Comparison of ENCODE assay signal across 1 mouse cellular context in the genomic region with DNA sequence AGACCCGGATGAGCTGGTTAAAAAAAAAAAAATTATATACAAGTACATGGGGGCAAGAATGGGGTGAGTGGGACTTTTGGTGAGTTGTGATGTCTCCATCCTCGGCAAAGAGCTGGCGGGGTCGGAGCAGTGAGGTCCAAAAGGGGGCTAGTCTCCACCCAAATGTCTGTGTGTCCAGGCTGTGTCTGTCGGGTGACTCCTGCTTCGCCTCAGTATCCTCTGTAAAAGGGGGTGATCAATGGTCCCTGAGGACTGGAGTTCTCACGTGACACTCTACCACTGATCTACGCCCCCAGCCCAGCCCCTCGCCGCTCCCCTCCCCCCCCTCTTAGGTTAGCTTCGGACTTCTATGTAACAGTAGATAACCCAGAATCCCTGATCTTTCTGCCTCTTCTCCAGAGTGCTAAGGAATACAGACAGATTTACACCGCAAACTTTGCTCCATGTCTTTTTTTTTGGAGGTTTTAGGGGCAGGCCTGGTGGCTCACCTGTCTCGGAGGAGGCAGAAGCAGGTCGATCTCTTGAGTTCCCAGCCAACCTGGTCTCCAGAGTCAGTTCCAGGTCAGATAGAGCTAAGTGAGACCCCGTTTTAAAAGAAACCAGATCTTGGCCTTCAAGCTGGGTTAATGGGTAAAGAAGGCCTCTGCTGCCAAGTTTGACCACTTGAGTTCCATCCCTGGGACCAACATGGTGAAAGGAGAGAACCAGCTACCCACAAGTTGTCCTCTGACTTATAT.
TF ChIP-seq lines count a peak whose summit lies in the region.

No protein-coding gene starts in this region.

TF ChIP-seq in MEL, 35 proteins besides CTCF, POLR2A, EP300 and RAD21:
- TF ChIP-seq ELF1 (IDR thresholded peaks at IDR 0.05; ENCODE audit: low read depth, low read length) (no peak), MYC (IDR thresholded peaks at IDR 0.05; ENCODE audit: low read depth, low read length) (no peak), MAZ (IDR thresholded peaks at IDR 0.05; ENCODE audit: low read depth, low read length) (no peak), MXI1 (IDR thresholded peaks at IDR 0.05; ENCODE audit: low read depth, low read length) (no peak), MAFK (IDR thresholded peaks at IDR 0.05; ENCODE audit: borderline replicate concordance, low read depth, low read length) (no peak), GATA1 (IDR thresholded peaks at IDR 0.05; ENCODE audit: low read depth, low read length) (no peak), ZMIZ1 (IDR thresholded peaks at IDR 0.05; ENCODE audit: low read depth, low read length) (no peak), CHD1 (IDR thresholded peaks at IDR 0.05; ENCODE audit: low read depth, low read length) (no peak), HCFC1 (IDR thresholded peaks at IDR 0.05; ENCODE audit: low read depth, low read length) (no peak), SMC3 (IDR thresholded peaks at IDR 0.05; ENCODE audit: low read depth, low read length) (no peak), CHD2 (IDR thresholded peaks at IDR 0.05; ENCODE audit: low read length) (no peak), KAT2A (conservative IDR thresholded peaks at IDR 0.05; ENCODE audit: low read depth, low read length) (no peak), TCF12 (IDR thresholded peaks at IDR 0.05; ENCODE audit: low read depth, low read length) (no peak), USF2 (IDR thresholded peaks at IDR 0.05; ENCODE audit: borderline replicate concordance in 1 of 2, insufficient read depth in 1 of 2, low read depth in 1 of 2, low read length in 2 of 2) (no peak), MYB (IDR thresholded peaks at IDR 0.05; ENCODE audit: low read depth, low read length) (no peak), BHLHE40 (IDR thresholded peaks at IDR 0.05; ENCODE audit: borderline replicate concordance, low read depth, low read length) (no peak), ZNF384 (IDR thresholded peaks at IDR 0.05; ENCODE audit: low read depth, low read length) (no peak)
